Mouse (Mus musculus): ENCODE data around the gene Dpep2nb.

Gene Dpep2nb

DNA sequence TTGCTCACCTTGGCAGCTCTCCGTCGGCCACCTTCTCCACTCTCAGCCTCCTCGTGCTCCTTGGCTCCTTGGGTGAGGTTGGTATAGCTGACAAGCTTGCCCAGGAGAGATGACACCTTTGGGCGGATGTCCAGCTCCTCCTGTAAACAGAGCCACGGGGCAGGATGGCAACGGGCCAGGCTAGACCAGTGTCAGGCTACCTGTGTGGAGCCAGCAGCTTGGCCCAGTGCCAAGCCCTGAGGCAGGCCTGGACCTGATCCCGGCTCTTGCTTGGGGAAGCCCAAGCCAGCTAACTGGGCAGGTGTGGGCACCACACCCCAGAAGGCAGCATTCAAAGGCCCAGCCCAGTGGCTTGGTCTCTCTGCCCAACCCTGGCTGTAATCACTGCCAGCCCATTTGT is 46.4 kb downstream of the Dpep2nb start:
- DNase-seq = no peak

DNA sequence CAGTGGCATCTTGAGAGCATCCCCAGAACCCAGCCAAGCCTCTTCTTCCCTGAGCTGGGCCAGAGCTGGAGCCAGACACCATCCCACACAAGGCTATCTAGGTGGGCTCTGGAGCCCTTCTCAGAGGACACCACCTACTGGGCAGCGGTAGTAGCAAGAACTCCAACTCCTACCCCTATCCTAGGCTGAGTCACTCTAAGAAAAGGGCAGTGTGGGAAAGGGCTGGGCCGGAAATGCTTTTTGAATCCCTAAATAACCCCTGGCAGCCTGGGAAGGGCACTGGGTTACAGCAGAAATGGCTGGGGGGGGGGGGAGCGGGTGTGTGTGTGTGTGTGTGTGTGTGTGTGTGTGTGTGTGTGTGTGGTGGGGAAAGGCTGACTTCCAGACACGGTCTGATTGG is 48.0 kb downstream of the Dpep2nb start:
- DNase-seq = no peak

DNA sequence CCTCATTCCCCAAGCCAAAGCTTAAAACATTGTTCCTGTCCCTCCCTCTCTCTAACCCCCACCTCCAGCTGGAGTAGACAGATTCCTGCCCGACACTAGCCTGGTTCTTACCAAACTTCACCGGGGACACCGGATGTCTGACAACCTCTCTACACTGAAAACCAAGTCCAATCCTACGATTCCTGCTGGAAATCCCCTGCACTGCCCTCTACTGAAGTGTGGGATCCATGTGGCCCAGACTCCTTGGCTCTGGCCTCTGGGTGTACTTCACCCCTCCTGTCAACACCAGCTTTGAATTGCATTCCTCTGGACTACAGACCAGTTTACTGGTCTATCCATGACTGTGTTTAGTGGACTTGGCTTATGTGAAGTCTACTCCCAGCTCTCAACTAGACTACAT is 49.2 kb downstream of the Dpep2nb start:
- no peak for DNase-seq

DNA sequence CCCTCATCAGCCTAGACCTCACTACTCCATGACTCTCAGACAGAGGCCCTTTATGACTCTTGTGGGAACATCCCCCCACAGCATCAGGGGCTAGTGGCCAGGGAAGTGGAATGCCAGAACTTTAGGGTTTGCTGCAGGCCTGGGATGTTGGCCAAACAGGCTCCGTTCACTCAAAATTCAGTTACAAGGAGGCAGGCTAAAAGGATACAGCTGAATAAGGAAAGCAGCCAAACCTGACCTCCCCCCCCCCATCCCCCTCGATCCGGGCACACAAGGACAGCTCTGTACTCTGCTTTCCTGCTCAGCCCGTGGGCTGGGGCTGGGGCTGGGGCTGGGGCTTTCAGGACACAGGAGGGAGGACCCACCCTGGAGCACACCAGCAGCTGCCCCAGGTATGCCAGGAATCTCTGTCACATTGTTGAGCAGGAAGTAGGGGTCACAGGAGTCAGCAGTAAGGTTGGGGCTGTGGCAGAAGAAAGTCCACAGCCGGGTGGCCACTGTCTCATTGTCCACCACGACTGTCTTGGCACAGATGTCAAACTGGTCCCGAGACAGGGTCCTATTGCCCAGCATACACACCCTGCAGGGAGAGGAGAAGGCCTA is 54.6 kb downstream of the Dpep2nb start:
- no peak for DNase-seq

DNA sequence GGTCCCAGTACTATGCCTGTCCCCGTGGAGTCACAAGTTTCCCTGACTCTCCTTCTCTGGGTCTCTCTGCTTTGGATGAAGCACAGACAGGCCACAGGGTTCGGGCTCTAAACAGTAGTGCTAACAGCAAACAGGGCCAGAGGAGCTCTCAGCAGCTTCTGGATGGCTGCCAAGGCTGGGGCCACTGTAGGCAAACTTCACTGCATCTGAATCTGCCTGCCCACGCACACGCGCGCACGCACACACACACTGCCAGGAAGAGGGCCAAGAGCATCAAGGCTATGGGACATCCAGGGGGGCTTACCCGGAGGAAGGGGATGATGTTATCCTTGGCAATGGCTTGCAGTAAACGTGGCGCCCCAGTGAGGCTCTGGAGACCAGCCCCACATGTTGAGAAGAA is 56.4 kb downstream of the Dpep2nb start:
- DNase-seq = no peak
